Comparison of ENCODE assay signal across 20 mouse cellular contexts in genomic region chr7:48824671-48825070, GRCm38 (mm10). TPM values are rescaled to one million over a fixed set of nuclear protein-coding genes. Genes with fewer than 3 reads are reported as not detected.
"Had no signal": no experiment of that assay in that cellular context is flagged by ENCODE, and none has a peak within 500 bp of the region (broad histone marks: within the 10 kb centered on the region; RNA-seq: fewer than 3 reads in every experiment).

No protein-coding gene starts in this region.

- H3K4me1 ChIP-seq: limb, embryonic 15.5 days; neural tube, embryonic 12.5 days; stomach, embryonic 15.5 days had no signal

- H3K27ac ChIP-seq: kidney, postnatal 0 days; limb, embryonic 15.5 days; liver, embryonic 13.5 days; midbrain, embryonic 15.5 days; neural tube, embryonic 12.5 days; stomach, embryonic 15.5 days had no signal

- H3K9me3 ChIP-seq: limb, embryonic 15.5 days; liver, embryonic 13.5 days; midbrain, embryonic 15.5 days; neural tube, embryonic 12.5 days; stomach, embryonic 15.5 days had no signal

- H3K27me3 ChIP-seq: limb, embryonic 15.5 days; liver, embryonic 13.5 days; midbrain, embryonic 15.5 days; stomach, embryonic 15.5 days had no signal

- H3K9ac ChIP-seq: limb, embryonic 15.5 days; liver, embryonic 13.5 days; midbrain, embryonic 15.5 days; neural tube, embryonic 12.5 days; stomach, embryonic 15.5 days had no signal

- ATAC-seq: midbrain, embryonic 15.5 days had no signal

- H3K4me3 ChIP-seq: limb, embryonic 15.5 days; liver, embryonic 13.5 days; midbrain, embryonic 15.5 days; neural tube, embryonic 12.5 days; stomach, embryonic 15.5 days had no signal

- DNase-seq: kidney, postnatal 36 days; layer of hippocampus, adult 9-11 months; layer of hippocampus, postnatal 36 days; liver, embryonic 13.5 days; lung, adult 18-20 months; lung, postnatal 36 days; retina, postnatal 1 day; right cerebral cortex, postnatal 14 days; thymus, adult 2 months; thymus, postnatal 25 days had no signal

- H3K4me2 ChIP-seq: limb, embryonic 15.5 days; liver, embryonic 13.5 days; midbrain, embryonic 15.5 days; neural tube, embryonic 12.5 days; stomach, embryonic 15.5 days had no signal

RNA-seq across cellular contexts. Expression of gene Csrp3, which starts 23.2 kb away (rescaled TPM):
- total RNA-seq: layer of hippocampus, adult 18-20 months; layer of hippocampus, postnatal 36 days; left cerebral cortex, postnatal 25 days; neutrophil, adult 5-6 weeks had no signal
- polyA plus RNA-seq: kidney, postnatal 0 days; testis, adult 2 months; urinary bladder, adult 2 months had no signal
